Mouse (Mus musculus): ENCODE data around the gene Myh14.

The Myh14 gene

DNA sequence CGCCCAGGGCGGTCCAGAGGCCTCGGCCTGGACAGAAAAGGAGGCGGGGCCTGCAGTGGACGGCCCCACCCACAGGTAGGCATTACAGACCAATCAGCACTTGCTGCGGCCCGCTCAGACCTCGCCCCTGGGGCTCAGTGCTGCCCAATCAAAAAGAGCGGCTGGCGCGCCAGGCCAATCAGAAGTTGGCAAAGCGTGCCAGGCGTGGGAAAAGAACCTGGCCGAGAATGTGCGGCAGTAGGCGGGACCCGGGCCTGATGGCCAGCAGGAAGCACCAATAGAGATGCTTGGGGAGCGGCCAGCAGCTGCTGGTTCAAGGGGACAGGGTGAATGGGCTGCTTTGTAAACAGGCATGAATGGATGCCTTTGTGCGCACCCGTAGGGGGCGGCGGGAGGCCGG lies at the start of gene Myh14:
Myh14 (minus strand) TSS at position 41 of the 400 bp plus-strand sequence.
- DNase-seq (ENCODE audit: low read depth, low spot score) = peak; percentile 92

DNA sequence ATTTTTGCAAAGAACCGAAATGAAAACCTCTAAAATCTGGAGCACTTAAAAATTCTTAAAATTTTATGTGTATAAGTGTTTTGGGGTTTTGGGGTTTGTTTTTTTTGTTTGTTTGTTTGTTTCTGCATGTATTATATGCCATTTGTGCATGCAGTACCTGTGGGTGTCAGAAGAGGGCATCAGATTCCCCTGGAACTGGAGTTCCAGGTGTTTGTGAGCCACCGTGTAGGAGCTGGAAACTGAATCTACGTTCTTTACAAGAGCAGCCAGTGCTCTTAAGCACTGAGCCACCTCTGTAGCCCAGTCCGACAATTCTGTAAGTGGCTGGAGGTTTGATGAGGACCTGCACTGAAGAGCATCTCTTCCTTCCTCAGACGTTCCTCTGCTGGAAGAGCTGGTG lies 39.2 kb upstream of the Myh14 start:
- peak; percentile 70 for DNase-seq (ENCODE audit: low read depth, low spot score)

DNA sequence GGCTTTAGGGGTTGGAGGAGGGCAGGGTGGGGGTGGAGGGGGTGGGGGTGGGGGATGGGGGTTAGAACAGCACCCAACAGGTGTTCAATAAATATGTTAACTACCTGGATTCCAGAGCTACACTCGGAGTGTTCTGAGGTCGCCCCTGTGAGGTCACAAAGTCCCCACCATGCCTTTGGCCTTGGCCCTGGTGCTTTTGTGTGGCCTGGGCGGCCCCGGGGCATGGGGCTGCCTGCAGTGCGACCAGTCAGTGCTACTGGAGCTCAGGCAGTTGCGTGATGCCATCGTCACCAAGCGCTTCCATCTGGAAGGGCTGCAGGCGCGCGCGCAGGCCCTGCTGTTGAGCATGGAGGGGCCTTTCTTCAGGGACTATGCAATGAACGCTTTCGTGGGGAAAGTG lies 37.9 kb upstream of the Myh14 start, which contains the start of gene Izumo2:
Izumo2 (plus strand) TSS at position 169 of the 400 bp plus-strand sequence.
- DNase-seq (ENCODE audit: low read depth, low spot score) = peak; percentile 94

DNA sequence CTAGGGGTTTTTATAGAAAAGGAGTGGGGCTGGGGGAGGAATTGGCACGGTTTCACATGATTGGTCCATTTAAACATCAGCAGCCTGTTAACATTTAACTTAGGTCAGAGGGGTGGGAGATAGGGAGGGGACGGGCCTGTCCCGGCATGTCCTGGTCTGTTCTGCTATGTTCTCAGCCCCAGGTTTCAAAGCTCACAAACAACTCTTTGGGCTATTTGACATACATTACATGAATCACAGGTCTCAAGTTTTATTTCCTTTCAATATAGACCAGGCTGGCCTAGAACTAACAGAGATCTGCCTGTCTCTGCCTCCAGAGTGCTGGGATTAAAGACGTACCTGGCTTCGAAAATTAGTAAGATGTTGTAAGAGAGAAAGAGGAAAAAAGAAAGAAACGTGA lies 37.5 kb upstream of the Myh14 start:
- DNase-seq (ENCODE audit: low read depth, low spot score) = peak; percentile 54

DNA sequence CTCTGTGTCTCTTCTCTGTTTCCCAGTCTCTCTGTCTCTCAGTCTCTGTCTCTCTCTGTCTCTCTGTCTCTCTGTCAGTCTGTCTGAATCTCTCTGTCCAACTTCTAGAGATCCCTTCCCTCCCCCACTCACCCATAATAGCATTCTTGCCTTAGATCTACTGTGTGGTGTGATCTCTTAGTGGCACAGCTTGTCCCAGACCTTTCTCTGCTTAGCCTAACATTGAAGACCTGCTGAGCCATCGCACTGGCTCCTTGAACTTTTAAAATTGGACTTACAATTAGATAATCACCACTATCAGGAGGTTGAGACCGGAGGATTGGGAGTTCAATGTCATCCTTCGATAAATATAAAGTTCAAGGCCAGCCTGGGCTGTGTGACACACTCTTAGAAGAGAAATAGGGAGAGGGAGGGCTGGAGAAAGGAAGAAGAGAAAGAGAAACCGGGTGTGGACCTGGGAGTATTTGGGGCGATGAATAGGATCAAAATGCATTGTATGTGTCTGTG lies 36.6 kb upstream of the Myh14 start:
- peak; percentile 53 for DNase-seq (ENCODE audit: low read depth, low spot score)

DNA sequence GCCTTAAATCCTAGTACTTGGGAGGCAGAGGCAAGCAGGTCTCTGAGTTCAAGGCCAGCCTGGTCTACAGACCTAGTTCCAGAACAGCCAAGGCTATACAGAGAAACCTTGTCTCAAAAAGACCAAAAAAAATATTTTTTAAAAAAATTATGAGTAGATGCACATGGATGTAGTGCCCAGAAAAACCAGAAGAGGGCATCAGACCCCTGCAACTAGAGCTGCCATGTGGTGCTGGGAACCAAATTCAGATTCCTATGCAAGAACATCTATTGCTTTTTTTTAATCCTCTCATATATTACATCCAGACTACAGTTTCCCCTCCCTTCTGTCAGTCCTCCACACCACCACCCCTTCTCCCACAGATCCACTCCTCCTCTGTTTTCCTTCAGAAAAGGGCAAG lies 35.7 kb upstream of the Myh14 start:
- peak; percentile 68 for DNase-seq (ENCODE audit: low read depth, low spot score)

GRCm38 (mm10) chr7:44705086-44705485 lies 34.4 kb upstream of the Myh14 start:
- peak; percentile 91 for DNase-seq (ENCODE audit: low read depth, low spot score)

DNA sequence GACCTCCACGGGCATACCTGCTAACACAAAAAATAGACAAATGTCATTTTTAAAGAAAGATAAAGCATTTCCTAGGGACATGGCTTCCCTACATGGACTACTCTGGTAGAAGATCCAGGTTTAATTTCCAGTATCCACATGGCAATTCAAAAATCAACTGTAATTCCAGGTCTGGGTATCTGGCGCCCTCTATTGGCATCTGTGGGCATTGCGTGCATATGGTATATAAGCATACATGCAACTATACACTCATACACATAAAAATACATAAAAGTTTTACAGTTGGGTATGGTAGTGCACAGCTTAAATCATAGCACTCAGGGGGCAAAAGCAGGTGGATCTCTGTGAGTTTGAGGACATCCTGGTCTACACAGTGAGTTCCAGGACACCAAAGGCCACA lies 33.7 kb upstream of the Myh14 start:
- peak; percentile 77 for DNase-seq (ENCODE audit: low read depth, low spot score)

DNA sequence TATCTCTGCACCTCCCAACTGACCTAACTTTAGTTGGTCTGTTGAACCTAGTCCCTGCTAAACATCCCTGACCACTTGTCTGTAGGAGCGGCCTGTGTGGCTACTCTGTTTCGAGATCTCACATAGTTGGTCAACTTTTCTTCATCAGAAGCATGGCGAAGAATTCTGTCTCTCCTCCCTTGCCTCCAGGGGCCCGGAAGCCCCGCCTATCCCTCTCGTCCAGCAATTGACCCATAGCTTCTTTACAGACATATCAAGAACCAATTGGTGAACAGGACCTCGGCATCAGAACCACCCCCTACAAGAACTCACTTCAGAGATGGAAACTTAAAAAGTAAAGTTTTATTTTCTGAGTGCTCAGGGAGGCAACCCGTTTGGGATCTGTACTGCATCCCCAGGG lies 32.3 kb upstream of the Myh14 start:
- DNase-seq (ENCODE audit: low read depth, low spot score) = peak; percentile 87

GRCm38 (mm10) chr7:44701921-44702320 lies 31.3 kb upstream of the Myh14 start:
- DNase-seq (ENCODE audit: low read depth, low spot score) = peak; percentile 87

DNA sequence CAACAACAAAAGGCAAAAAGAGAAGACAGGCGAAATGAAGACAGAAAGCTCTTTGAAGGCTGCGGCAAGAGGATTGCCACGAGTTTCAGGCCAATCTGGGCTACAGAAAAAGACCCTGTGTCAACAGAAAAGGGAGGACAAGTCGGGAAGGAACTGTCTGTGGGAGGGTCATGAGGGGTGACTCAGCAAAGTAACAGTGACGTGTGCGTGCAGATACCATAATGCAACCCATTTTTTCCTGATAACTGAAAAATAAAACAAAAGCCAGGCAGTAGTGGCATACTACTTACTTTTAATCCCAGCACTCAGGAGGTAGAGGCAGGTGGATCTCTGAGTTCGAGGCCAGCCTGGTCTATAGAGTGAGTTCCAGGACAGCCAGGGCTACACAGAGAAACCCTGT lies 27.3 kb upstream of the Myh14 start:
- no peak for DNase-seq (ENCODE audit: low read depth, low spot score)

GRCm38 (mm10) chr7:44697191-44697710 lies 26.6 kb upstream of the Myh14 start:
- peak; percentile 87 for DNase-seq (ENCODE audit: low read depth, low spot score)

DNA sequence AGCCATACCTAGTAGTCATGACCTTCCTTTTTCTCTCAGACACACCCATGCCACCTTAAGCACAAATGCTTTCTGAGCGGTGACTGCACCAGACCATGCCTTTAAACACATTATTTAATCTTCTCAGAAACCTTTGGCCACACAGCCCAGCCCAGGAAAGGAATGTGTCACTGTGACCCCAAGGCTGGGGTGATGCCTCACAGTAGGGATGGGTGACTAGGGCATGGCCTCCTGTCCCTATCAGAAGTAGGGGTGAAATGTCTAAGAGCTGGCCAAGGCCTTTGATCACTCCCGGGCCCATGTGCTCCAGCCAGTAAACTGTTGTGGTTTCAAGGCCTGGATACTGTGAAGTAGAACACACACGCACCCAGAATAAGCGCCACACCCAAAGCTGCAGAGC lies 24.6 kb upstream of the Myh14 start:
- DNase-seq (ENCODE audit: low read depth, low spot score) = no peak

DNA sequence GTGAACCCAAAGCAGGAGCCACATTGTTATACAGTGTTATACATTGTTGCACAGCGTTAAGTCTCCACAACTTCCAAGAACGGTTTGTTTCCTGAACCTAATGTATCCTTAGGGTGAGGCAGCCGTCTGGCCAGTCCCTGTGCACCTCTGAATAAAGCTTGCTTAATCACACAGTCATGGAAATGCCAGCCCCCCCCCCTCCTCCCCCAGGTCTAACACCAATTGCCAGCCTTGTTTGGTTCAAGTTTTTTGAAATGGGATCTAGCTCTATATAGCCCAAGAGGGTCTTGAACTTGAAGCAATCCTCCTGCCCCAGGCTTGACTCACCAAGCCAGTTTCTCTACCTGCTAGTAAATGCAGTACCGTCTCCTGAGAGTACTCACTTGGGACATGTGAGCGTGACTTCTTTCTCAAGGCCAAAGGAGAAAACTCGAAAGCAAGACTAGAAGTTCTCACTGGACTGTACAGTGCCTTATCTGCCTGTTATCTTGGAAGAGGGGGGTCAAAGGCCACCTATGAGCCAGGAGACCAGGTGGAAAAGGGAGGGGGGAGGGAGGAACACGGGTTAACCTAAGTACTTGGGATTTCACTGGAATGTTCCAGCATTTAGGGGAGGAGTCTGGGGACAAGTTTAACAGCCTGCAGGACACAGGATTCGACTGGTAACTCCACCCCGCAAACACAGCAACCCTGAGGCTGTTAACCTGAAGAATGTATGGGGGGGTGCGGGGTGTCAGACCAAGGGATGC lies 23.0 kb upstream of the Myh14 start:
- DNase-seq (ENCODE audit: low read depth, low spot score) = peak; percentile 49

- DNase-seq (ENCODE audit: low read depth, low spot score) = no peak
Measured at GRCm38 (mm10) chr7:44689331-44689730, 18.7 kb upstream of the Myh14 start.

DNA sequence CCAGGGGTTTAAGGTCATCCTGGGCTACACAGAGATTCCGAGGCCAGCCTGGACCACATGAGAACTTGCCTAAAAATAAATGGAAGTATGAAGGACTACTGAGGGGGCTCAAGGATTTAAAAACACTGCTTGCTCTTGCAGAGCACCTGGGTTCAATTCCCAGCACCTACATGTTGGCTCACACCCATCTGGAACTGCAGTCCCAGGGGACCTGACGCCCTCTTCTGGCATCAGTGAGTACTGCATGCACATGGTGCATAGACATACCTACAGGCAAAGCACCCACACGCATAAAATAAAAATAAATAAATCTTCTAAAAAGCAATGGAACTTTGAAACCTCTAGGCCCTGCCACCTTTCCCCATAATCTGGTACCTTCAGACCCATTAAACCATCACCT lies 18.2 kb upstream of the Myh14 start:
- DNase-seq (ENCODE audit: low read depth, low spot score) = peak; percentile 64

DNA sequence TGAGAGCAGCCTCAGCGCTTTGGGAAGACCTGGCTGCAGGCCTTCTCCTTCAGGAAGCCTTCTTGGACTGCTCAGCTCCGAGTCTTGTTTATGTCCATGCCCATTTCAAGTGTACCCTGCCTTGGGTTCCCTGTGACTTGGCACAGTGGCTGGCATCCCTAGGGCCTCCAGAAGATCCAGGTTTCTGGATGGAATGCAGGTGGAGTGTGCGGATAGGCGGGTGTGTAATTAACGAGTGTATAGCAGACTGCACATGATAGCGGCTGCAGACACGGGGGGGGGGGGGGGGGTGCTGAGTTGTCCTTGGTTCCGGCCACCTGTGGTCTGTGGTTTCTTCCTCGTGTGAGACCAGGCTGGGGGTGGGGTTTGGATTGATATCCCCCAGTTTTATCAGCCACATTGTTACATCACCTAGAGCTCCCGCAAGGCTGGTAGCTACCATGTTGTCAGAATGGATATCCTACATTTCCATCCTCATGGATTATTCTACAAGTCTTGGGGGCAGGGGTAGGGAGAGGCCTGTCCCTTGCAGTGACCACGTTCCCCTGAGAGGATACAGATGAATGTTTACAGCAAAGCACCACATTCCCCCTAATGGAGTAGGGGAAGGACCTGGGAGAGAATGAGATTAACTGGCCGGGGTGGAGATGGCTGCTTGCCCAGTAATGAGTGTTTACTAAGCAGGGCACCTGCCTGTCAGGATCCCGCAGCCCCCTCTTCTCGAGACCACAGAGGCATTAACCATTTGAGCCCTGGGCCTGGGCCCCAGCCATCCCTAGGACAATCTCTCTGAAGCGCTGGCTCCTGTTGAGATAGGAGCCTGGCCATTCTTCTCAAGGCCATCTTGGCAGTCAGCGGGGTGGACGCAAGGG lies 15.1 kb upstream of the Myh14 start:
- DNase-seq (ENCODE audit: low read depth, low spot score) = no peak

DNA sequence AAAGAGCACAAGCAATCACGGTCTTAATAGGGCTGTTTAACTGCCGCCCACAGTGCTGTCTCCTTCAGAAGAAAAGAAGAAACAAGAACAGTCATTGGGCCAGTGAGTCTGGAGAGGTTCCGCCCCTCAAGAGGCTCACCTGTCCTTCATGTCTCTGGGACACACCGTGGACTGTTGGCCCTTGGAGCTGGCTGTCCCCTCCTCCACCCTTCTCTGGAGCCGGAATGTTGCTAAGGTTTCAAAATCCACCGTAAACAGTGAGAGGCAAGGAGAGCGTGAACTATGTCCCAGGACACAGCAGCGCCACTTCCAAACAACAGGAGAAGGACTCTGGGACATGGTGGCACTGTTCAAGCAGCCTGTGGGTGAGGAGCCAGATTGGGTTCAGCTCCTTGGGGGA lies 13.0 kb upstream of the Myh14 start:
- no peak for DNase-seq (ENCODE audit: low read depth, low spot score)

GRCm38 (mm10) chr7:44676611-44677010 lies 6.0 kb upstream of the Myh14 start:
- no peak for DNase-seq (ENCODE audit: low read depth, low spot score)

DNA sequence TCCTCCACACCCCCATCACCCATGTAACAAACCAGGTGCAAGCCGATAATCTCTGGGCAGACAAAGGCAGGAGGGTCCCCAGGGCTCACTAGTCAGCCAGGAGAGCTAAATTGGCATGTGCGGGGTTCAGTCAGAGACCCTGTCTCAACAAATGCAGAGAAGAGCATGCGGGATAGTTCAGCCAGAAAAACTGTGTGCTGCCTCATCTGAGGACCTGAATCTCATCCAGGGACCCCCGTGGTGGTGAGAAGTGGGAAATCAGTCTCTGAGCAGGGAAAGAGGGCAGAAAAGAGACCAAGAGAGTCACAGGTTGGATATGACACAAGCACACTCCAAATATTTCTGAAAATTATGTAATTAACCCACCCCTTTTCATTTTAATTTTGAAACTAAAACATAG lies 5.5 kb upstream of the Myh14 start:
- DNase-seq (ENCODE audit: low read depth, low spot score) = no peak

- DNase-seq (ENCODE audit: low read depth, low spot score) = no peak
Measured at GRCm38 (mm10) chr7:44675171-44675570, 4.5 kb upstream of the Myh14 start.

- peak; percentile 75 for DNase-seq (ENCODE audit: low read depth, low spot score)
Measured at GRCm38 (mm10) chr7:44674511-44674910, 3.9 kb upstream of the Myh14 start.
